Mouse (Mus musculus): Measurements from ENCODE around the gene Arhgef7. TPM values are rescaled to one million over a fixed set of nuclear protein-coding genes. Genes with fewer than 3 reads are reported as not detected.

Arhgef7 gene
- total RNA-seq, 2 experiments from 2014 or later, result 172 to 189 TPM

GRCm38 (mm10) chr8:11757568-11758481 is 30.3 kb downstream of the Arhgef7 start:
- intact Hi-C loops (cut with DNase I), result loop anchor here (1.0 to 5.0 kb wide), 3 partner anchors 30 to 184 kb away; no protein-coding TSS in a partner anchor
- peak; percentile 80 to 90 for DNase-seq (ENCODE audit: low spot score in 2 of 2)

GRCm38 (mm10) chr8:11758482-11759281 is 31.2 kb downstream of the Arhgef7 start:
- intact Hi-C loops (cut with DNase I), result loop anchor here (1.0 to 5.0 kb wide), 3 partner anchors 30 to 184 kb away; no protein-coding TSS in a partner anchor
- DNase-seq (ENCODE audit: low spot score in 2 of 2), result no peak

GRCm38 (mm10) chr8:11761551-11761950 is 34.0 kb downstream of the Arhgef7 start:
- intact Hi-C loops (cut with DNase I), result no loop called here
- no peak for DNase-seq (ENCODE audit: low spot score in 2 of 2)

- no peak for DNase-seq (ENCODE audit: low spot score in 2 of 2)
- intact Hi-C loops (cut with DNase I), result no loop called here
Measured at GRCm38 (mm10) chr8:11762048-11762447, 34.5 kb downstream of the Arhgef7 start.

GRCm38 (mm10) chr8:11762821-11763220 is 35.3 kb downstream of the Arhgef7 start:
- intact Hi-C loops (cut with DNase I), result no loop called here
- DNase-seq (ENCODE audit: low spot score in 2 of 2), result no peak

GRCm38 (mm10) chr8:11767213-11767840 is 39.8 kb downstream of the Arhgef7 start:
- intact Hi-C loops (cut with DNase I), result no loop called here
- no peak for DNase-seq (ENCODE audit: low spot score in 2 of 2)

GRCm38 (mm10) chr8:11770001-11770400 is 42.5 kb downstream of the Arhgef7 start:
- intact Hi-C loops (cut with DNase I), result no loop called here
- no peak for DNase-seq (ENCODE audit: low spot score in 2 of 2)

GRCm38 (mm10) chr8:11770521-11771080 is 43.1 kb downstream of the Arhgef7 start:
- no peak for DNase-seq (ENCODE audit: low spot score in 2 of 2)
- intact Hi-C loops (cut with DNase I), result no loop called here

- intact Hi-C loops (cut with DNase I), result no loop called here
Measured at GRCm38 (mm10) chr8:11771608-11772007, 44.1 kb downstream of the Arhgef7 start.

GRCm38 (mm10) chr8:11774195-11775076 is 46.9 kb downstream of the Arhgef7 start:
- intact Hi-C loops (cut with DNase I), result no loop called here
- DNase-seq (ENCODE audit: low spot score in 2 of 2), result no peak

More at GRCm38 (mm10) chr8:11771608-11772007, 44.1 kb downstream of the Arhgef7 start:
- no peak for DNase-seq (ENCODE audit: low spot score in 2 of 2)

- intact Hi-C loops (cut with DNase I), result no loop called here
- DNase-seq (ENCODE audit: low spot score in 2 of 2), result no peak
Measured at GRCm38 (mm10) chr8:11775889-11776288, 48.4 kb downstream of the Arhgef7 start.

- intact Hi-C loops (cut with DNase I), result no loop called here
- no peak for DNase-seq (ENCODE audit: low spot score in 2 of 2)
Measured at GRCm38 (mm10) chr8:11776451-11777180, 49.1 kb downstream of the Arhgef7 start.

GRCm38 (mm10) chr8:11777201-11777600 is 49.7 kb downstream of the Arhgef7 start:
- intact Hi-C loops (cut with DNase I), result no loop called here
- no peak for DNase-seq (ENCODE audit: low spot score in 2 of 2)

- peak; percentile 54 to 86 for DNase-seq (ENCODE audit: low spot score in 2 of 2)
Measured at GRCm38 (mm10) chr8:11778646-11779433, 51.3 kb downstream of the Arhgef7 start.

GRCm38 (mm10) chr8:11779844-11780634 is 52.5 kb downstream of the Arhgef7 start:
- DNase-seq (ENCODE audit: low spot score in 2 of 2), result no peak
- intact Hi-C loops (cut with DNase I), result no loop called here

More at GRCm38 (mm10) chr8:11778646-11779433, 51.3 kb downstream of the Arhgef7 start:
- intact Hi-C loops (cut with DNase I), result no loop called here

GRCm38 (mm10) chr8:11780641-11781040 is 53.1 kb downstream of the Arhgef7 start:
- no peak for DNase-seq (ENCODE audit: low spot score in 2 of 2)
- intact Hi-C loops (cut with DNase I), result no loop called here
